Mouse (Mus musculus) telencephalon, adult 2 months (tissue): ENCODE measurements around the gene Arnt2.
A peak's percentile ranks its signal among the peaks of the same experiment; 100 is the strongest.

Experiments
- DNase-seq: peaks from one replicate; pipeline ENCODE4 v3.0.0-alpha.2; 2011; ENCODE audit warnings: low read depth, low spot score

Arnt2 gene

GRCm38 (mm10) chr7:84246878-84247277 lies 163.1 kb downstream of the Arnt2 start:
- DNase-seq: no peak

GRCm38 (mm10) chr7:84246093-84246492 lies 163.9 kb downstream of the Arnt2 start:
- no peak for DNase-seq

- no peak for DNase-seq
Measured at GRCm38 (mm10) chr7:84240406-84240805, 169.6 kb downstream of the Arnt2 start.

GRCm38 (mm10) chr7:84237655-84238054 lies 172.3 kb downstream of the Arnt2 start:
- DNase-seq: no peak

- DNase-seq: no peak
Measured at GRCm38 (mm10) chr7:84231396-84231795, 178.6 kb downstream of the Arnt2 start.

DNA sequence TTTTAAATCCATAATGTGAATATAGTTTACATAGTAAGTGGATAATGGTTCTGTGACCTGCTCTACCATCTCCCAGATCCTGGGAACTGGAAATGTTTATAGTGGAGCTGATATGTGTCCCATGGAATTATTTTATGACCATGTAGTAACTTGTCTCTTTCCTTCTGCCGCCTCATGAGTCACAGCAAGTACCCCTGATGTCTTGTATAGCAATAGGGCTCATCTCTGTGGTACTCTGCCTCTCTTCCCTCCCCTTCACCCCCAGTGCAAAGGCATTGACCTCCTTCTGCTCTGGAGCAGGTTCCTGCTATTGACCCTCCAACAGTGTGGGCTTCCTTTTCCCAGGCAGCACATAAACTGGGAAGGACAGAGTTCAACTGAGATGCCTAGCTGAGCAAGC lies 182.3 kb downstream of the Arnt2 start:
- no peak for DNase-seq

GRCm38 (mm10) chr7:84226909-84227308 lies 183.1 kb downstream of the Arnt2 start:
- DNase-seq: no peak

DNA sequence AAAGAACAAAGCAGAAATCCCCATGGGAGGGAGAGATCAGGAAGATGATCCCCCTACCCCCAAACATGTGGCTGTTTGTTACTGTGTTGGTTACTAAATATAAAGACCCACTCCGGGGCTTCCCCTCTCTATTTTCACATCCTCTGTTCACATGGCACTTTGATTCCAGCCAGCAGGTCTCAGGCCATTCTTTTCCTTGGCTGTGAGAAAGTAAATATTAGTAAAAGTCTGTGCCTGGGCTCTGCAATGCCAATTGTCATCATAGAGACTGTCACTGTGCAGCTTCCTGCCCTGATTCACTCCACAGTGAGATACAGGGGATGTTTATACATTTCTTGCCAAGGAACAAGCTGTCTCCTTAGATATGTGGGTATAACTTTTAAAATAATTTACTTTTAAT lies 197.9 kb downstream of the Arnt2 start:
- DNase-seq: no peak

DNA sequence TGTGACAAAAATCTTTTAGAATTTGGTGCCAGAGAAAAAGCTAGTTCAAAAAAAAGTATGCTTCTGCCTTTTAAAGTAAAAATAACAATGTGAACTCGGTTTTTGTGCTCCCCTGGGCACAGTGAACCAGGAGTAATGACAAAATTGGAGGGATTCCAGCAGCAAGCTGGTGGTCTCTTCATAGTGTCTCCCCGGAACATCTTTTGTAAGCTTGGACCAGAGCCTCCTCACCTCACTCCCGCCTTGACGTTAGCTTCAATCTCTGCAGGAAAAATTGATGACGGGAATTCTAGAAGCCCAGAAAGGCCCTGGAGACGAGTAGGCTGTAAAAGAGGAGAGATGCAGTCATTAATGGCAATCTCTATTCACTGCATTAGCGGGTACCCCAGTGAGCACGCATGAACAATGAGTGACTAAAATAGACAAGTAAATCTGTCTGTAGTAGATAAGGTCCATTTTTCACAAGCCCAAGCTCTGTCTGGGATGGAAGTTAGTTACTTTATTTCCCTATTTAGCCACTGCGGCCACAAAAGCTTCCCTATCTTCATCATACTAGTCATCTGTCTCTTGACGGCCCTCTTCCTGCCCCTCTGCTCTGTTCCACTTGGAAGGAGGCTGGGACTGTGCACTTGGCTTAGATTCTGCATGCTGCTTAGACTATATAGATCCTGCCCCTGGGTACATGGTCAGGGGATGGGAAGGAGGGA lies 199.2 kb downstream of the Arnt2 start:
- no peak for DNase-seq

DNA sequence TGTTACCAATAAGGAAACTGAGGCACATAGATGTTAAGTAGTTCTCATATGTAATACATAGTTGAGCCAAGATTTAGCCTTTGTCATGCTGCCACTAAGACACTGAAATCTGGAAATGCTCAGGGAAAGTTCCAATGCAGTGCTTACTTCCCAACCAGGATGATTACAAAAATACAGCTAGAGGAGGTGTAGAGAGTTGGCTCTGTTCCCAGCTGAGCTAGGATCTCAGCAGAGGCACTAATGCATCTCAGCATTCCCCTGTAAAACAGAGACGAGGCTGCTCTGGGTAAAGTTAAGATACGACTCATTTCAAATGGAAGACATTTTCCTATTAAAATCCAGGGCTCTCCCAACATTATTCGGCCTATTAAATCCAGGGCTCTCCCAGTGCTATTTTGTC lies 206.0 kb downstream of the Arnt2 start:
- peak; percentile 74 for DNase-seq

DNA sequence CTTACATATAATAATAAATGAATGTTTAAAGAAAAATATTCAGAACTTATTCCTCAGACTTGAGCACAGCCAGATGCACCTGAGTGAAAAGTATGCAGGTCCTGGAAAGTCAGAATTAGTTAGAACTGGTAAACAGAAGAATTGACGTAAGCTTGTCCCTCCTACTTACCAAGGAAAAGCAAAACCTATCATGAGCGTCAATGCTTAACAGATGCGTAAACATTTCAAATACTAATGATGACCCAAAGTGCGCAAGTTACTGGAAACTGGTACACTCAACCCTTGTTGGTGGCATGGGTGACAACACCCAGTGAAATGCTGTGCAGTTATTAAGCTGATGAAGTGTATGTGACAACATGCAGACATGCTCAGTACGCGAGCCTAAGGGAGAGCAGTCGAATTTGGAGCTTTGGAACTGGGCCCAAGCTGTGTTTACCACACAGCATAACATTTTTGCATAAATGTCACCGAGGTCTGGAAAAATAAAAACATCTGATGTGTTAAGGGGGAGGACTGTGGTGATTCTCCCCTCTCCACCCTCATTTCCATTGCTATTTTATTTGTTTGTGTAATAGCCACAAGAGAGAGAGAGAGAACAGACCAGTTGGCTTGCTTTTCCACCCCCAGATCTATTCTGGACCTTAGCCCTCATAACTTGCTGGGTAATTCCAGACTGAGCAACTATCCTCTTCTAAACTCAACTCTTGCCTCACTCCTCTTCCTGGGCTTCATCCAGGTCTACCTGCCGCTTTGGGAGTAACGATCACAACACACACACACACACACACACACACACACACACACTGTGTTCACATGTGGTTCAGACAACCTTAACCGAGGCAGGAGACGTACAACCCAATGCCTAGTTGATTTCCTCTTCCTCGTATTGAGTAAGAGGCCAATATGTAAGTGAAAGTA lies 208.6 kb downstream of the Arnt2 start:
- DNase-seq: no peak

DNA sequence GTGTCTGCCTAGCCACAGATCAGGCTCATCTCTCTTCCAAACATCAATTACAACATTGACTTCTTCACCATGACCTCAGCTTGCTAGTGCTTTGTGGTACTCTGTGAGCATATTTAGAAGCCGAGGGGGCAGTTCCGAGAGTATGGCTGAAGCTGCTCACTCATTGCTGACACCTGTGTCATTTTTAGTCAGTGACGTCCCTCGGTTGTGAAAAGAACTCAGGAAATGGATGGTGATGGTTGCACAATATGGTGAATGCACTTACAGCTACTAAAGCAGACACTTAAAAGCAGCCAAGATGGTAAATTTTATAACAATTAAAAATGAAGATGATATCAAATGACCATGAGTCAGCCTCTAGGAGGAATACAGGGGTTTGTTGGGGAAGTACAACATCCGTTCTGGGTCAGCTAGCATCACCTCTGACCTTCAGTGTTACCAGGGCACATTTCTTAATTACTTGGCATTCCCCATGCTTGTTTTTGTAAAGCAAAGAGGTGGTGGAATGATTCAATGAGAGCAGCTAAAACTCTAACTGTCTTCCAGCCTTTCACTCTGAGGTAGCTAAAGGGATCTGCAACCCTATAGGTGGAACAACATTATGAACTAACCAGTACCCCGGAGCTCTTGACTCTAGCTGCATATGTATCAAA lies 212.6 kb downstream of the Arnt2 start:
- no peak for DNase-seq
